Mouse (Mus musculus) CD4-positive naive resting alpha-beta T cell, adult 57 days (primary cell): Measurements from ENCODE around the gene Gm13289. TPM values are rescaled to one million over a fixed set of nuclear protein-coding genes. Genes with fewer than 3 reads are reported as not detected.

ENCODE experiments used
- total RNA-seq: library from RNA; stranded (reverse); gene quantifications from one replicate; pipeline ENCODE4 v1.2.4, GENCODE M21; 2023

Gene Gm13289
- not detected for total RNA-seq

DNA sequence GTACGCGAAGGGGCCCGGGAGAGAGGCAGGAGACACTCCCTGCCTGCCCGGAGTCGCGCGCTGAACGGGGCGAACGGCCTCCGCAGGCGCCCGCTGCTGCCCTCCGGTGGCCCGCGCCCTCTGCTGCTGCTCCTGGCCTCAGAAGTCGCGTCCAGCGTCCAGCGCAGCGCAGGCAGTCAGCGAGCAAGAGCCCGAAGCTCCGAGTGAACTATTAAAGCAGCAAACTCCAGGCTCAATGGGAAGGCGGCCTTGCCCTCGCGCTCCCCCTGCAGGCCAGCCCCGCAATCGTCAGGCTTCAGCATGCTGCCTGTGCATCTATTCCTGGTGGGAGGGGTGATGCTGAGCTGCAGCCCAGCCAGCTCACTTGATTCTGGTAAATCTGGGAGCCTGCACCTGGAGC lies at the start of gene Gm13289:
Gene Gm13289 (plus strand): TSS at position 301 of the 400 bp plus-strand sequence.

GRCm38 (mm10) chr4:88754818-88755340 lies 21.8 kb upstream of the Gm13289 start, which contains the start of gene Gm13271:
Gene Gm13271, plus strand, starts transcription at chr4:88754868.

GRCm38 (mm10) chr4:88759610-88760268 lies 17.0 kb upstream of the Gm13289 start, which contains the start of gene Gm13283:
Gene Gm13283, plus strand, starts transcription at chr4:88760119.

DNA sequence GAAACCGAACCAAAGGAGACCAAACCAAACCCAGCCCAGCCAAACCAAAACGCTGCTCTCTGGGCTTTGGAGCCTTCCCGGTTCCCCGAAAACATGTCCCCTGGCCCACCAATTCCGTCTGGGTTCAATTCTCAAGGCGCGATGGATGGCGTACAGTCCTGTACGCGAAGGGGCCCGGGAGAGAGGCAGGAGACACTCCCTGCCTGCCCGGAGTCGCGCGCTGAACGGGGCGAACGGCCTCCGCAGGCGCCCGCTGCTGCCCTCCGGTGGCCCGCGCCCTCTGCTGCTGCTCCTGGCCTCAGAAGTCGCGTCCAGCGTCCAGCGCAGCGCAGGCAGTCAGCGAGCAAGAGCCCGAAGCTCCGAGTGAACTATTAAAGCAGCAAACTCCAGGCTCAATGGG lies 3.2 kb upstream of the Gm13289 start, which contains the start of gene Gm13290:
Gene Gm13290 (plus strand): TSS at position 301 of the 400 bp plus-strand sequence.

DNA sequence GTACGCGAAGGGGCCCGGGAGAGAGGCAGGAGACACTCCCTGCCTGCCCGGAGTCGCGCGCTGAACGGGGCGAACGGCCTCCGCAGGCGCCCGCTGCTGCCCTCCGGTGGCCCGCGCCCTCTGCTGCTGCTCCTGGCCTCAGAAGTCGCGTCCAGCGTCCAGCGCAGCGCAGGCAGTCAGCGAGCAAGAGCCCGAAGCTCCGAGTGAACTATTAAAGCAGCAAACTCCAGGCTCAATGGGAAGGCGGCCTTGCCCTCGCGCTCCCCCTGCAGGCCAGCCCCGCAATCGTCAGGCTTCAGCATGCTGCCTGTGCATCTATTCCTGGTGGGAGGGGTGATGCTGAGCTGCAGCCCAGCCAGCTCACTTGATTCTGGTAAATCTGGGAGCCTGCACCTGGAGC lies 2.8 kb downstream of the Gm13289 start, which contains the start of gene Gm13272:
Gene Gm13272 (plus strand): TSS at position 301 of the 400 bp plus-strand sequence.

DNA sequence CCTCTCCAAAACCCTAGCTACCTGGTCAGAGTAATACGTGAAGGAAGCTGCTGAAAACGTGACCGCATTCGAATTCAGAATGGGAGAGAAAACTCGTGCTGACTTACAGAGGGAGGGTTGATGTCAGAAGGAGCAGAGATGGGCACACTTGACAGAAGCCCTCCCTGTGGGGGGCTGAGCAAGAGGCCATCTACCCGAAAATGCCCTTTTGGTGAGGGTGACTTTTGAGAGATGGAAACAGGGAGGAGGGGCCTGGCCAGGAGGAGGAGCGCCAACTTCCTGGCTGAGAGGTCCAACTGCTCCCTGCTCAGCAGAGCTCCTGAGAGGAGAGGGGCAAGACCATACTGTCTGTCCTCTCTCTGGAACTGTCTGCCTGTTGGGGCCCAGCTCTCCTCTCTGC lies 5.1 kb downstream of the Gm13289 start, which contains the start of gene Ifnz:
Gene Ifnz (plus strand): TSS at position 301 of the 400 bp plus-strand sequence.

GRCm38 (mm10) chr4:88785409-88785808 lies 8.7 kb downstream of the Gm13289 start, which contains the start of gene Gm13276:
Gene Gm13276, plus strand, starts transcription at chr4:88785709.

GRCm38 (mm10) chr4:88788402-88788801 lies 11.7 kb downstream of the Gm13289 start, which contains the start of gene Gm13277:
Gene Gm13277, plus strand, starts transcription at chr4:88788632.

DNA sequence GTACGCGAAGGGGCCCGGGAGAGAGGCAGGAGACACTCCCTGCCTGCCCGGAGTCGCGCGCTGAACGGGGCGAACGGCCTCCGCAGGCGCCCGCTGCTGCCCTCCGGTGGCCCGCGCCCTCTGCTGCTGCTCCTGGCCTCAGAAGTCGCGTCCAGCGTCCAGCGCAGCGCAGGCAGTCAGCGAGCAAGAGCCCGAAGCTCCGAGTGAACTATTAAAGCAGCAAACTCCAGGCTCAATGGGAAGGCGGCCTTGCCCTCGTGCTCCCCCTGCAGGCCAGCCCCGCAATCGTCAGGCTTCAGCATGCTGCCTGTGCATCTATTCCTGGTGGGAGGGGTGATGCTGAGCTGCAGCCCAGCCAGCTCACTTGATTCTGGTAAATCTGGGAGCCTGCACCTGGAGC lies 14.5 kb downstream of the Gm13289 start, which contains the start of gene Gm13278:
Gene Gm13278 (plus strand): TSS at position 301 of the 400 bp plus-strand sequence.

GRCm38 (mm10) chr4:88793936-88794675 lies 17.4 kb downstream of the Gm13289 start, which contains the start of gene Gm13275:
Gene Gm13275, plus strand, starts transcription at chr4:88794487.

DNA sequence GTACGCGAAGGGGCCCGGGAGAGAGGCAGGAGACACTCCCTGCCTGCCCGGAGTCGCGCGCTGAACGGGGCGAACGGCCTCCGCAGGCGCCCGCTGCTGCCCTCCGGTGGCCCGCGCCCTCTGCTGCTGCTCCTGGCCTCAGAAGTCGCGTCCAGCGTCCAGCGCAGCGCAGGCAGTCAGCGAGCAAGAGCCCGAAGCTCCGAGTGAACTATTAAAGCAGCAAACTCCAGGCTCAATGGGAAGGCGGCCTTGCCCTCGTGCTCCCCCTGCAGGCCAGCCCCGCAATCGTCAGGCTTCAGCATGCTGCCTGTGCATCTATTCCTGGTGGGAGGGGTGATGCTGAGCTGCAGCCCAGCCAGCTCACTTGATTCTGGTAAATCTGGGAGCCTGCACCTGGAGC lies 20.4 kb downstream of the Gm13289 start, which contains the start of gene Gm13279:
Gene Gm13279 (plus strand): TSS at position 301 of the 400 bp plus-strand sequence.

DNA sequence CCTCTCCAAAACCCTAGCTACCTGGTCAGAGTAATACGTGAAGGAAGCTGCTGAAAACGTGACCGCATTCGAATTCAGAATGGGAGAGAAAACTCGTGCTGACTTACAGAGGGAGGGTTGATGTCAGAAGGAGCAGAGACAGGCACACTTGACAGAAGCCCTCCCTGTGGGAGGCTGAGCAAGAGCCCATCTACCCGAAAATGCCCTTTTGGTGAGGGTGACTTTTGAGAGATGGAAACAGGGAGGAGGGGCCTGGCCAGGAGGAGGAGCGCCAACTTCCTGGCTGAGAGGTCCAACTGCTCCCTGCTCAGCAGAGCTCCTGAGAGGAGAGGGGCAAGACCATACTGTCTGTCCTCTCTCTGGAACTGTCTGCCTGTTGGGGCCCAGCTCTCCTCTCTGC lies 22.6 kb downstream of the Gm13289 start, which contains the start of gene Gm13285:
Gene Gm13285 (plus strand): TSS at position 301 of the 400 bp plus-strand sequence.

GRCm38 (mm10) chr4:88802954-88803353 lies 26.2 kb downstream of the Gm13289 start, which contains the start of gene Gm13287:
Gene Gm13287, plus strand, starts transcription at chr4:88803254.

DNA sequence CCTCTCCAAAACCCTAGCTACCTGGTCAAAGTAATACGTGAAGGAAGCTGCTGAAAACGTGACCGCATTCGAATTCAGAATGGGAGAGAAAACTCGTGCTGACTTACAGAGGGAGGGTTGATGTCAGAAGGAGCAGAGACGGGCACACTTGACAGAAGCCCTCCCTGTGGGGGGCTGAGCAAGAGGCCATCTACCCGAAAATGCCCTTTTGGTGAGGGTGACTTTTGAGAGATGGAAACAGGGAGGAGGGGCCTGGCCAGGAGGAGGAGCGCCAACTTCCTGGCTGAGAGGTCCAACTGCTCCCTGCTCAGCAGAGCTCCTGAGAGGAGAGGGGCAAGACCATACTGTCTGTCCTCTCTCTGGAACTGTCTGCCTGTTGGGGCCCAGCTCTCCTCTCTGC lies 28.5 kb downstream of the Gm13289 start, which contains the start of gene Gm13288:
Gene Gm13288 (plus strand): TSS at position 301 of the 400 bp plus-strand sequence.

GRCm38 (mm10) chr4:88815928-88816327 lies 39.2 kb downstream of the Gm13289 start, which contains the start of gene Ifna7:
Gene Ifna7, plus strand, starts transcription at chr4:88816228.

DNA sequence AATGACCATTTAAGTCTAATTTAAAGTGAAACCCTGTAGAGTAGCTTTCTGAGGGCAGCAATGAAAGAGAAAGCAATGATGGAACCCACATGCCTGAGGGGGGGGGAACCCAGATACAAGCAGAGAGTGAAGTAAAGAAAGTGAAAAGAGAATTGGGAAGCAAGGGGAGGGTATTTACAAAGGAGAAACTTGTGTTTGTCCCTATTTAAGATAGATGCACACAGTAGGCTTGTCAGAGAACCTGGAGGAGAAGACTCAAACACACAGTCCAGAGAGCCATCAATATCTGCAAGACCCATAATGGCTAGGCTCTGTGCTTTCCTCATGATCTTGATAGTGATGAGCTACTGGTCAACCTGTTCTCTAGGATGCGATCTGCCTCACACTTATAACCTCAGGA lies 42.9 kb downstream of the Gm13289 start, which contains the start of gene Ifna11:
Gene Ifna11 (plus strand): TSS at position 301 of the 400 bp plus-strand sequence.

Other genes with a start within 250 kb of the Gm13289 start
- not detected for gene Ifna15, start 218.7 kb upstream of the Gm13289 start, total RNA-seq
- not detected for gene Ifna14, start 205.1 kb upstream of the Gm13289 start, total RNA-seq
- not detected for gene Ifna9, start 184.5 kb upstream of the Gm13289 start, total RNA-seq
- gene Ifna12, start 173.5 kb upstream of the Gm13289 start, total RNA-seq: not detected
- not detected for gene C87499, start 142.5 kb upstream of the Gm13289 start, total RNA-seq
- not detected for gene Ifna13, start 132.5 kb upstream of the Gm13289 start, total RNA-seq
- gene Ifna16, start 100.0 kb upstream of the Gm13289 start, total RNA-seq: not detected
- gene Ifna2, start 93.0 kb upstream of the Gm13289 start, total RNA-seq: not detected
- not detected for gene Ifnab, start 85.6 kb upstream of the Gm13289 start, total RNA-seq
- gene Gm26566, start 55.1 kb upstream of the Gm13289 start, total RNA-seq: 1.9 TPM
- gene Klhl9, start 54.5 kb upstream of the Gm13289 start, total RNA-seq: 51.2 TPM
- gene Gm13271, start 22.1 kb upstream of the Gm13289 start, total RNA-seq: not detected
- gene Gm13283, start 16.8 kb upstream of the Gm13289 start, total RNA-seq: not detected
- gene Gm13290, start 3.1 kb upstream of the Gm13289 start, total RNA-seq: not detected
- not detected for gene Gm13272, start 2.9 kb downstream of the Gm13289 start, total RNA-seq
- gene Ifnz, start 5.2 kb downstream of the Gm13289 start, total RNA-seq: not detected
- not detected for gene Gm13276, start 8.8 kb downstream of the Gm13289 start, total RNA-seq
- not detected for gene Gm13277, start 11.7 kb downstream of the Gm13289 start, total RNA-seq
- not detected for gene Gm13278, start 14.6 kb downstream of the Gm13289 start, total RNA-seq
- not detected for gene Gm13275, start 17.6 kb downstream of the Gm13289 start, total RNA-seq
- not detected for gene Gm13279, start 20.5 kb downstream of the Gm13289 start, total RNA-seq
- gene Gm13285, start 22.7 kb downstream of the Gm13289 start, total RNA-seq: not detected
- not detected for gene Gm13287, start 26.3 kb downstream of the Gm13289 start, total RNA-seq
- gene Gm13288, start 28.6 kb downstream of the Gm13289 start, total RNA-seq: 0.38 TPM
- gene Ifna7, start 39.3 kb downstream of the Gm13289 start, total RNA-seq: not detected
- gene Ifna11, start 43.0 kb downstream of the Gm13289 start, total RNA-seq: not detected
- not detected for gene Ifna6, start 50.5 kb downstream of the Gm13289 start, total RNA-seq
- gene Ifna5, start 58.6 kb downstream of the Gm13289 start, total RNA-seq: not detected
- not detected for gene Ifna4, start 64.9 kb downstream of the Gm13289 start, total RNA-seq
- not detected for gene Ifna1, start 73.2 kb downstream of the Gm13289 start, total RNA-seq
- not detected for gene Ifne, start 103.3 kb downstream of the Gm13289 start, total RNA-seq